ENCODE assay signal across 20 mouse cellular contexts in the genomic region with DNA sequence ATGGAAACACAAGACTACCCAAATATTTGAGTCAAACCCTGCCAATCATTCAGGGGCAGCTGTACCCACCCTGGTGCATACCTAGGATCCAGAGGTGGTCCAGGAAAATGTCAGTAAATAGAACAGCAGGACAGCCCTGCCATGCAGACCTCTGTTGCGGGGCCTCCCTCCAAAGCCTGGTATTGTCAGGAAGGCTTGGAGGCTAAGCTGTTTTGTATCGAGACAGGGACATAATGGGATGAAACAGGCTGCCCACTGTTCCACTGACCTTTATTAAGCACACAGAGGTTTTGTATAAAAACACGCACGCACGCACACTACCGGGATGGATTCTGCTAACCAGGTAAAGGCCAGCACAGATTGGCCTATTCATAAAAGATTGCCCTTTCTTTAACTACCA.
"Had no signal": no experiment of that assay in that cellular context is flagged by ENCODE, and none has a peak within 500 bp of the region (broad histone marks: within the 10 kb centered on the region; RNA-seq: fewer than 3 reads in every experiment).

No protein-coding gene starts in this region.

- H3K4me2 ChIP-seq: liver, embryonic 13.5 days; liver, embryonic 15.5 days; lung, embryonic 15.5 days; midbrain, embryonic 12.5 days; midbrain, embryonic 15.5 days; neural tube, embryonic 13.5 days; neural tube, embryonic 15.5 days had no signal

- H3K36me3 ChIP-seq: liver, embryonic 13.5 days; liver, embryonic 15.5 days; lung, embryonic 15.5 days; midbrain, embryonic 12.5 days; midbrain, embryonic 15.5 days; neural tube, embryonic 13.5 days; neural tube, embryonic 15.5 days had no signal

- H3K9ac ChIP-seq: liver, embryonic 13.5 days; liver, embryonic 15.5 days; liver, postnatal 0 days; lung, embryonic 15.5 days; midbrain, embryonic 12.5 days; midbrain, embryonic 15.5 days; neural tube, embryonic 13.5 days; neural tube, embryonic 15.5 days had no signal

- H3K9me3 ChIP-seq: liver, embryonic 13.5 days; liver, embryonic 15.5 days; lung, embryonic 15.5 days; midbrain, embryonic 15.5 days had no signal

- ATAC-seq: liver, postnatal 0 days; lung, postnatal 0 days; midbrain, embryonic 15.5 days had no signal

- DNase-seq: liver, embryonic 13.5 days; liver, postnatal 0 days; lung, adult 2 months; lung, postnatal 14 days; lung, postnatal 4 days; right cerebral cortex, adult 18-20 months; right cerebral cortex, postnatal 25 days; right cerebral cortex, postnatal 4 days; spleen, adult 18-20 months; thymus, adult 18-20 months; thymus, postnatal 14 days; thymus, postnatal 36 days had no signal

- H3K27ac ChIP-seq: liver, embryonic 13.5 days; liver, embryonic 15.5 days; lung, embryonic 15.5 days; midbrain, embryonic 12.5 days; midbrain, embryonic 15.5 days; neural tube, embryonic 13.5 days; neural tube, embryonic 15.5 days had no signal

- H3K4me3 ChIP-seq: liver, embryonic 13.5 days; liver, embryonic 15.5 days; lung, embryonic 15.5 days; midbrain, embryonic 12.5 days; midbrain, embryonic 15.5 days; myocyte; neural tube, embryonic 13.5 days; neural tube, embryonic 15.5 days had no signal

- H3K4me1 ChIP-seq: liver, embryonic 13.5 days; liver, embryonic 15.5 days; lung, embryonic 15.5 days; midbrain, embryonic 15.5 days; neural tube, embryonic 15.5 days had no signal

- H3K27me3 ChIP-seq: liver, embryonic 13.5 days; liver, embryonic 15.5 days; lung, embryonic 15.5 days; midbrain, embryonic 12.5 days; midbrain, embryonic 15.5 days; neural tube, embryonic 13.5 days; neural tube, embryonic 15.5 days had no signal
